Mouse (Mus musculus): Measurements from ENCODE around the gene Gpr12.

DNA sequence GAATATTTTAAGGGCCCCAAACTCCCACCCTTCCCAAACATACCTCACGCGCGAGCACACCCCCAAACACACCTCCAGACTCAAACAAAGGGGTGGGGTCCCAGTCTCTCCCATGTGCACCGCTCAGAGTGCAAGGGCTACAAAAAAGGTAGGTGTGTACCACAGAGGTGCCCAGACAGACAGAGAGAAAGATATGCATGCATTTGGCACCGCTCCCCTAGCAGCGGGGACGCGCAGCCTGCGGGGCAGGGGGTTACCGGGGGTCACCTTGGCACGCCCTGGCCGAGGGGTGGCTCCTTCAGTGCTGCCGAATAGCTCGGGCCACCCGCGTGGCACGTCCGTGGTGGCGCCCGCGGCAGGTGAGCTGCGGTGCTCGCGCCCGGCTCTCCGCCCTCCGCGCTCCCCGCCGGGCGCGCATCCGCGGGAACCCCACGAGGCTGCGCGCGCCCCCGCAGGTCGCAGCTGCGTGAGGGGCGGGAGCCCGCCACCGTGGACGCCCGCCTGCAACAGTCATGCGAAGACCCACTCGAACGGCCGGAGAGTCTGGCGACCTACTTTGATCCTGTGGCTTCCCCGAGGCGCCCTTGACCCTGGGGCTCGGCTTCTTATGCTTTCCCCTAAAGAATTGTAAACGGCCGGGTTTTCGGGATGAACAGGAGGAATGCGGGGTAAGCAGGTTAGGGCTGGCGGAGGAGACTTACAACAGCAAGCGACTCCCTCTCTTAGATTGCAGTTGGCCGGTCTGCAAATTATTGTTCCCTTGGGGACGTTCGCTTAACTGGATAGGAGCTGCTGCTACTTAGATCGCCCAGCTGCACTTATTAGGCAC lies at the start of gene Gpr12:
- TF ChIP-seq CTCF (IDR thresholded peaks at IDR 0.05; ENCODE audit: control insufficient read depth, insufficient read depth, low read length) (no peak), POLR2A (IDR thresholded peaks at IDR 0.05; ENCODE audit: borderline replicate concordance, control insufficient read depth, low read depth, low read length) (no peak)

Measured in bone marrow, adult 2 months (tissue).